Mouse (Mus musculus) layer of hippocampus, postnatal 36 days (tissue): ENCODE data around the gene Hist1h3g. TPM values are rescaled to one million over a fixed set of nuclear protein-coding genes. Genes with fewer than 3 reads are reported as not detected.

Experiments used
- DNase-seq, 2 experiments: peaks; one replicate each; pipeline ENCODE4 v3.0.0; 2022
- total RNA-seq, 2 experiments: library from RNA; stranded (reverse); gene quantifications; 2 replicates each; pipeline ENCODE4 v1.2.3; 2021

Gene Hist1h3g
- total RNA-seq, 2 experiments from 2014 or later, result 3.9 to 4.9 TPM

DNA sequence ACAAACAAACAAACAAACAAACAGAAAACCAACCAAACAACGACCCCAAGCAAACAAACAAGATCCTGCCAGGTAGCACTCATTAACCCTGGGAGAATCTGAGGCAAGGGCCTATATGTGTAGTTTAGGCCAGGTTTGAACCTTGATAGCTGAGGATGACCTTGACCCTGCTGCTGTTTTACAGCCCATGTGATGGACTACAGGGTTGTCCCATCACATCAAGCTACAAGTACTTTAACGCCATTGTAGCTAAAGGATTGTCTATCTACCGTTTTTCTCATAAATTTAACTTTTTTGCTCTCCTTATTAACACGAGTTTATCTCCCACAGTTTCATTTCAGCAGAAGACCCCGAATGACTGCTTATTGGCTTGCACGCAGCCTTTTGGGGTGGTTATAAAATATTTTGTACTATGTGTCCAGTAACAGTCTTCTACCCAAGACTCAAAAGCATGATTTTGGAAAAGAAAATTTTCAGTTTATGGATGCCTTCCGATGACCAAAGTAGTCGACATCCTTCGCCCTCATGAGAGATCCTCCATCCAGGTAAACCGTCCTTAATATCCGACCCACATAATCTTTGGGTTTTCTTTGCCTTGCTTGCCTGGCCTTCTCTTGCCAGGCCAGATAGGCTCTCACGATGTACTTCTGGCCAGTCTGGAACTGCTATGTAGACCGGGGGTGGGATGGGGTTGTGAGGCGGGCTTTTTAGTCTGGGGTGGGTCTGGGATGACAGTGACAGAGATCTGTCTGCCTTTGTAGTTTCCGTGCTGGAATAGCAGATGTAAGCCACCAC lies 19.2 kb upstream of the Hist1h3g start:
- DNase-seq, result no peak

DNA sequence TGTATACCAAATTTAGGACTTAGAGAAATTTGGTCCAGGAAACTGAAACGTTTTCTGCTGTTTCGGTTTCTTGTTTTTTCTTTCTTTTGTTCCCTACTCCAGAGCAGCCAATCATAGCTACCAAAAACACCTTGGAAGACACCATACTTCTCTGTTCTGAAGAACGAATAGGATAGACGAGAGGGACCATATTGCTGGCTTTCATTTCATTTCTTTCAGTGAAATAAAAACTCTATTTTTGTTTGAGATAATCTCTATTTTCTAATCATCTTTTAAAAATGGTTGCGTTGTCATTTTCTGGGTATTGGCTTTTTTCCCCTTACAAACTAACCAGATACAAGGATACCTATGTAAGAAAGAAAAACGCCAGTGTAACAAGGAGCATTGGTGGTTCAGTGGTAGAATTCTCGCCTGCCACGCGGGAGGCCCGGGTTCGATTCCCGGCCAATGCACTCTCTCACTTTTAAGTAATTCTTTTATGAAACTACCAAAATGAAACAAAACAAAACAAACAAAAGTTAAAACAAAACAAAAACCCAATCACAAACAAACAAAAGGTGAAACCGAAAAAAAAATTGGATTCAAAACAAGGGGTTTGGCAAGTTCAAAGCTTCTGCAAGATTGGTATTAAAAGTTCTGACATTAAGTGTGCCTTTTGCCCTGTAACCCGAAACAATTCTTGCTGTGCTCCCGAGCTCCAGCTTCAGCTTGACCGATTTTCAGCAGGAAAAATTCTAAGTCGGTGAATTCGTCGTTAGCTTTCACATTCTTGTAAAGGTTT lies 18.2 kb upstream of the Hist1h3g start:
- DNase-seq, result peak; percentile 65 to 71

DNA sequence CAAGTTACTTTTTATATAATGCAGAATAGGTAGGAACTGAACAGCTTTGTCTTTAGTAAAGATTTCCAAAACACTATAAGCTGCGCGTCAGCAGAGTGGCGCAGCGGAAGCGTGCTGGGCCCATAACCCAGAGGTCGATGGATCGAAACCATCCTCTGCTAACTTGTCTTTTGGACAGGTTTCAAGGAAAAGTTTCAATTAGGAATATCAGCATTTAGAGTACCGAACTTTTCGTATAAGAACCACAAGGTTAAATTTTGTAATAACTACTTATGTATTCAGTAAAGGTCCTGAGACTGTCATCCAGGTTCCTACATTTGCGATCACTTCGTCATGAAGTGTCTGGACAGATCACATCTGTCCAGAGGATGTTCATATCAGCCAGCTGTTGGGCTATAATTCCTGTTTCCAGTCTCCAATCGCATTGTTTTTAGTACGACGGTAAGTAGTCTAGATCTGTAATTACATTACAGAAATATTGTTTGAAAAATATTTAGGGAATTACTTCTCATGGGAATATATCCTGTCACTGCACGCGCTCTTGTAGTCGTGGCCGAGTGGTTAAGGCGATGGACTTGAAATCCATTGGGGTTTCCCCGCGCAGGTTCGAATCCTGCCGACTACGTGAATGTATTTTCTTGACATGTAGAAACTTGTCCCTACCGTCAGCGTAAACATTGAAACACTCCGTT lies 17.5 kb upstream of the Hist1h3g start:
- peak; percentile 88 to 89 for DNase-seq

DNA sequence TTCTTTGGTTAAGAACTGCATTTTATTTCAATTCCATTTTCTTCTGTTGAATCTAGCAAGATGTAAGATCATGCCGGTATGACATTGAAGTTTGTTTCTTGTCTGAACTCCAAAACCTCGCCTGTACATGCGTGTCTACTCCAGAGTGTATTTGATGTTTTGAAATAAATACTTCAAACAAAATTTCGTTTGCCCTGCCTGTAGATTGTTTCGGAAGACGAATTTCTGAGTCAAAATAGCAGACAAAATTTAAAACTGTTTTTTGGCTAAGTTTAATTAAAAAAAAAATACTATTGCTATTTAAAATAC lies 17.0 kb upstream of the Hist1h3g start:
- DNase-seq, result no peak

DNA sequence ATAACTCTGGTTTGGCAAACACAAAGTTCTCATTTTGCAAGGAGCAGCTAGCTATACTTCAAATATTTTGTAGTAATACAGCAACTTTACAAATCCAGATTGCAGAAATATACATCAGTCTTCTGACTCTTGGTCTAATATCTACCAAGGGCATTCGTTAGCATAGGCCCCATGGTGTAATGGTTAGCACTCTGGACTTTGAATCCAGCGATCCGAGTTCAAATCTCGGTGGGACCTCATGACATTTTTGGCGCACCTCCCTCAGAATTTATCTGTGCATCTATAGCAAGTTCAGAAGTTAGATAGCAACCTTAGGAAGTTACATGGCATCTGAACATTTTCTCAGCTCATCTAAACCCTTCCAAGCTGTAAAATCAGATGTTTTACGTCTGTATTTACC lies 16.3 kb upstream of the Hist1h3g start:
- DNase-seq, result peak; percentile 74 to 83

DNA sequence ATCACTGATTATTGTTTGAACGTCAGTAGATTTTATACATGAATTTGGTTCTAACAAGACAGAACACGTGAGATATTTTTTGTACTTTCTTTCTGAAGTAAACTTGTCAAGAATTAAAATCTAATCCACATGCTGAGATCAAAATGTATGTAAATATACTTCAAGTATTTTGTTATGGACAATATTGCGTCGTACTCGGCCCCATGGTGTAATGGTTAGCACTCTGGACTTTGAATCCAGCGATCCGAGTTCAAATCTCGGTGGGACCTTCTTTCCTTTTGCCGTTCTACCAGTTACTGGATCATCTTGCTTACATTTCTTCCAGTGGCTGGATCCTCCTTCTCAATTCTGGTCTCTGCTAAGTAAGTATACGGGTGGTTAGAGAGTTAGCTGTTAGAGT lies 15.8 kb upstream of the Hist1h3g start:
- DNase-seq, result peak; percentile 72 to 77

DNA sequence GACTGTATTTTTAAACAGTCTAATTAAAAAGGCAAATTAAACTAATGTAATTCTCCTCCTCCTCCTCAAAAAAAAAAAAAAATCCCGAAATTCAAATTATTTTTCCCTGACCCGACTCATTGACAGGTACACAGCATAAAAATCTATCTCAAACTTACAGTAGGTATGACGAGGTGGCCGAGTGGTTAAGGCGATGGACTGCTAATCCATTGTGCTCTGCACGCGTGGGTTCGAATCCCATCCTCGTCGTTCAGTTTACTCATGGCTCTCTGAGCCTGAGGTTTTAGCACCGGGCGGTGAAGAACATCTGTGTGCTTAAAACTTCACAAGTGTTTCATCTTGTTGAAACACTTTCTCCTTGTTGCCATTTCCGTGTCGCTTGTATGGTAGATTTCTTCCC lies 13.5 kb upstream of the Hist1h3g start:
- DNase-seq, result peak; percentile 74 to 77

DNA sequence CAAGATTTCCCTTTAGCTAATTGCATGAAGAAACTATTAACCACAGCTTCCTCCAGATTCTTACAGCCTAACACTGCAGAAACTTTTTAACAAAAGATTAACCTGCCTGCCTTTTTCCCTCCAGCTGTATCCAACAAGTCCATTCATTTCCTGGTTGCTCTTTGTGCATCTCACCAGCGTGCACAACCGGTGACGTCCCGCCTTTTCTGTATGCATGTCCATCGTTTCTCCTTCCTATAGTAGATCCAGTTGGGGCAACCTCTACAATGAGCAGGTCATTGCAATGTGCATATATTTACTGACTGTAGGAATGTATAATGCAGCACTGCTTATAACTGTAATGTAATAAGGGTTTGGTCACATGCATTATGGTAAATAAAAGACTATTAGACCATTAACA lies 11.2 kb upstream of the Hist1h3g start:
- DNase-seq, result no peak

DNA sequence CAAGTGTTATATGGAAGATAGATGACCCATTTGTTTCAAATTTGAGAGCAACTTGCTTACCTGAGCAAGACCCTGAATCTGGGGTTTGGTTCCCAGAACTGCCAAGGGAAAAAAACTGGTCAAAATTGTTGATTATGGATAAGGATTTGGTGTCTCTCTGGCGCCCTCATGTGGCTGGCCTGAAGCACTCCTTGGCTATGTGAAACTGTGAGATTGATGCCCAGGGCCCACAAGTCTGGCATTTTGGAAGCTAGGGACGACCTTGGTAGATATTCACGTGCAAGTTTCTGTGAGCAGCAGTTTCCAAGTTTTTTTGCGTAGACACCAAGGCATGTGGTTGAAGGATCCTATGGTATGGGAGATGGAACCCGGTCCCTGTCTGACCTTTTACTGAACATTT lies 10.6 kb upstream of the Hist1h3g start:
- peak; percentile 66 to 76 for DNase-seq

DNA sequence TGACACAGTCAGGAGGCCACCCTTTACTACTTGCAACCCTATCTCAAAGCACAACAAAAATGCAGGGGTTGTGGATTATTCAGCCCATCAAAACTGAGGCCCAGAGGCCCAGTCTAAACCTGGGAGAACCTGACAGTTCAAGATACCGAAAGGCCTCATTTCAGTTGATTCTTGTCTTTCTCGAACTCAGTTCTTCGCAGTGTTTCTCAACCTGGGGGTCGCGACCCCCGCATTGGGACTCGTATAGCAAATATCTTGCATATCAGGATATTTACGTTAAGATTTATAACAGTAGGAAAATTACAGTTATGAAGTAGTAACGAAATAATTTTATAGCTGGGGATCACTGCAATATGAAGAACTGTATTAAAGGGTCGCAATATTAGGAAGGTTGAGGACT lies 9.3 kb upstream of the Hist1h3g start:
- no peak for DNase-seq

DNA sequence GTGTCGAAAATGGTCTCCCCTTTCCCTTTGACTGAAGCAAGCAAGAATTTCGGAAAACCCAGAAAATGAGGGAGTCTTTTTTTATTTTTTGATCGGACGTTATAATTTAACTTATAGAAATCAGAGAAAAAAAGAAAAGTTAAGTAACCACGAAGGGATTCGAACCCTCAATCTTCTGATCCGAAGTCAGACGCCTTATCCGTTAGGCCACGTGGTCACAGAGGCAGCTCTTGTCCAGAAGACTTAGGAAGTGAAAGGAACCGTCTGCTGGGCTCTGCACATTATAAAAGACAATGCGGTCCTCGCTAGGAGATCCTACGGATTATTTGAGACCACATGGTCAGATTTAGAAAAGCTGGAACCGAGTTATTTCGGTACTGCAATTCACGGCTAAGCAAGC lies 8.9 kb upstream of the Hist1h3g start:
- DNase-seq, result peak; percentile 89 to 94

DNA sequence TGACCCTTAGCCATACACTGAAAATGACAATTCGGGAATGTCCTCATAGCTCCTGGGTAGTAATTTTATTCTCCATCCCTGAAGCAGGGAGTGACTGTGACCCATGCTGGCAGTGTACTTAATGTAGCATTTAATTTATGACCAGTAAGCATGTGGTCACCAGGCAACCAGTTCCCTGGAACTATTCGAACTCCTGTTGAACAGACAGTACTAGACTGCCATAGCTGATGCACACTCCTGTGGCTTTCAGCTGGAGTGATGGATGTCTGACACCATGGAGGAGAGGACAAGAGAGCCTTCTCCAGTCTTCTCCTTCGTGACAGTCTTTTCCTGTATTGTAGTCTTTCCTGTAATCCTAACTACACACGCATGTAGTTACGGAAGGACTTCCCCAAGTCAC lies 6.2 kb upstream of the Hist1h3g start:
- DNase-seq, result no peak

DNA sequence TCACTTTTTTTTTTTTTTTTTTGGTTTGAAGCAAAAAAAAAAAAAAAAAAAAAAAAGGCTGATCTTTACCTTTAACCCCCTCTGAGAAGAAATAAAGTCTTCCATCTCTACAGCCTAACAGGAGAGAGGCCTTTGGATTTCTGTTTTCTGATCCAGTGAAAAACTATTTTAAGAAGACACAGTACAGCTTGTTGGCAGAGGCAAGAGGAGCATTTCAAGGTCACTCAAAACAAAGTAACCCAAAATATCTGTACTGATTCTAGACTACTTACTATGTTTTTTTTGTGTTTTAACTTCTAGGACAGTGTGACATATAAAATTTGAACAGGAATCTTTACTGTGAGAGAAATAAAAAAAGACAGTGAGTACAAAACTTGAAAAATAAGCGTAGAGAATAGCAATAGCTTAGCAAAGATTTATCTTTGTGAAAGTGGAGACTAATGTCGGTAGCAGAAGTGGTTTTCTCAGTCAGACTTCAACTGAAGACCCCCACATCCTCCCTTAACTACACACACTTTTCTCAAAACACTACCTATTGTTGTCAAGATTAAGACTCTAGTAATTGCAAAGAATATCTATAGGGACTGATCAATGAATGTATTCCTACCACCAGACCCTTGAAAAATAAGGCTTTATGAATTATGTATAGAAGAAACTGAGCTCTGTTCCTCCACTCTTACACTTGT lies 5.6 kb upstream of the Hist1h3g start:
- no peak for DNase-seq

DNA sequence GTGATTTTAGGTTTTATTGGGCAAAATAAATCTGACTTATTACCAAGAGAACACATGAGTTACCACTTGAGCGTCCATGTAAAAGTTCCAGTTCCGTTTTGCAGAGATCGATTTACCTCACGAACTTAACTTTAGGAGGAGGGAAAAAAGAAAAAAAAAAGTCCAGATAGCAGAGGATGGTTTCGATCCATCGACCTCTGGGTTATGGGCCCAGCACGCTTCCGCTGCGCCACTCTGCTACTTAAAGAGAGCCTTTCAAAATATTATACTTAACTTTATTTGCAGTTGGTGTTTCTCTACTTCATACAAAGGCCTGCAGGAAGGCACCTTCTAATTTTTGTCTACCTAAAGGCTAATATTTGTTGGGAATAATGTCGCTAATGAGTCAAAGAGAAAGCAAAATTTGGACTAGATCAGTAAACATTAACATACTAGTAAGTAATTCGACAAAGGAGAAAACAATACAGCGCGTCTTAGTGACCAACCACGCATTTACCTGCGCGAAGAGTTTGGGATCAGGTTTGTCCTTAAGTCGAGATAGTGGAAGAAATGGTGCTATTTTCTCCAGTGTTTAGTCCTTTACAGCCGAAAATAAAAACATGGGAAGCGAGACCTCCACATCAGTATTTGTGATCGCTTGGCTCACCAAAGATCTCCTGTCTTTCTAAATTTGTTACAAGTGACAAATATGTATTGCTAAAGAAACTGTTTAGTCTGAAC lies 4.9 kb upstream of the Hist1h3g start:
- DNase-seq, result peak; percentile 66 to 76

DNA sequence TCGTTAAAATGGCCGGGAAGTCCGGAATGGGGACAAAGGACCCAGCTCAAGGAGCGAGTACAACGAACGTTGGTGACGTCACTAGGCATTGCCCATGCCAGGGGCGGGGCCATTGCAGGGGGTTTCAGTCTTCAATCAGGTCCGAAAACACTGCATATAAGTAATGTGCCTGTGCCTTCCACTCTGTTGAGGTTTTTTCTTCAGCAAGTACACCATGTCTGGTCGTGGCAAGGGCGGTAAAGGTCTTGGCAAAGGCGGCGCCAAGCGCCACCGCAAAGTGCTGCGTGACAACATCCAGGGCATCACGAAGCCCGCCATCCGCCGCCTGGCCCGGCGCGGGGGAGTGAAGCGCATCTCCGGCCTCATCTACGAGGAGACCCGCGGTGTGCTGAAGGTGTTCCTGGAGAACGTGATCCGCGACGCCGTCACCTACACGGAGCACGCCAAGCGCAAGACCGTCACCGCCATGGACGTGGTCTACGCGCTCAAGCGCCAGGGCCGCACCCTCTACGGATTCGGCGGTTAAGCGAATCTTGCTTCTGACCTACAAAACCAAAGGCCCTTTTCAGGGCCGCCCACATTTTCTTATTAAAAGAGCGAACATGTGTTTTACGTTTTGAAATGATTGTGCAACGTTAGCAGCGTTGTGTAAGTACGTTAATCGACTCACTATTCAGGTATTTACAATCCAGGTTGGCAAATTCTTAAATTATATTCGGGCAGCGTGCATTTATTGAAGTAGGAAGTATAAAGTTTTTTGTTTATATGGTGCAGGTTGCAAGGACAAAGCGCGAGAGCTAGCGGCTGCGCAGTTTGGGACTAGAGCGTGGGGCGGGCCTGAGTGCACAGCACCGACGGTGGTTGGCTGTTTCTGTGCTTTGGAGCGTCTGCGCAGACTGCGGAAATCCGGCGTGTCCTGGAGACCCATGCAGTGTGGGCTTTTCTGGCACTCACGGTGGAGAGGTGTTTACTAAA lies 4.0 kb upstream of the Hist1h3g start, which contains the start of gene Hist1h4h:
Hist1h4h (plus strand) TSS at position 150 of the 975 bp plus-strand sequence.
- DNase-seq, result peak; percentile 96

DNA sequence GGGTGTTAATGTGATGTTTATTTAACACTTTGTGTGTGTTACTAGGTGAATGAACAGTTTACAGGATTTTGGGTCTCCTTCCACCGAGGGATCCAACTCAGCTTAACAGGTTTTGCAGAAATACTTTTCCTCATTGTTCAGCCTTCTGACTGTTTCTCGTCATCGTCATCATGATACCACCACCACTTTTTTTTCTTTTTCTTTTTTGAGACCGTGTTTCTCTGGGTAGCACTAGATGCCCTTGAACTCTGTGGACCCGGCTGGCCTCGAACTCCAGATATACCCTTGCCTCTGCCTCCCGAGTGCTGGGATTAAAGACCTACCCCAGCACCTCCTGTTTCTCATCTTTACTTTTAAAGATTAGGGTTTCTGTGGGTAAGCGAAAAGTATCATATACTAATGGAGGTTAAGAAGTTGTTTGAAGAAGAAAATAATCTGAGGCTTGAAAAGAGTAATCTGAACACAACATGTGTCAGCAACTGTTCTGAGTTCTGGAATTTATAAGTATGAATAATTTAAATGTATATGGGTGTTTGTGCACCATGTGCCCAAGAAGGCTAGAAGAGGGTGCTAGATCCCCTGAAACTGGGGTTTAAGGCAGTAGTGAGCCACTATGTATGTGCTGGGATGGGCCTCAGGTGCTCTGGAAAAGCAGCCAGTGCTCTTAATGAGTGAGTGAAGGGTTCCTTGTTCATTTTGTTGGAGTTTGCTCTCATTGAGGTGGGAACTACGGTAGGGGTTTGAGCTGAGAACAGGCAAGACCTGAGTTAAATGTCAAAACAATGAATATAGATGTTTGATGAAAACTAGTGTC lies 2.8 kb upstream of the Hist1h3g start:
- no peak for DNase-seq

DNA sequence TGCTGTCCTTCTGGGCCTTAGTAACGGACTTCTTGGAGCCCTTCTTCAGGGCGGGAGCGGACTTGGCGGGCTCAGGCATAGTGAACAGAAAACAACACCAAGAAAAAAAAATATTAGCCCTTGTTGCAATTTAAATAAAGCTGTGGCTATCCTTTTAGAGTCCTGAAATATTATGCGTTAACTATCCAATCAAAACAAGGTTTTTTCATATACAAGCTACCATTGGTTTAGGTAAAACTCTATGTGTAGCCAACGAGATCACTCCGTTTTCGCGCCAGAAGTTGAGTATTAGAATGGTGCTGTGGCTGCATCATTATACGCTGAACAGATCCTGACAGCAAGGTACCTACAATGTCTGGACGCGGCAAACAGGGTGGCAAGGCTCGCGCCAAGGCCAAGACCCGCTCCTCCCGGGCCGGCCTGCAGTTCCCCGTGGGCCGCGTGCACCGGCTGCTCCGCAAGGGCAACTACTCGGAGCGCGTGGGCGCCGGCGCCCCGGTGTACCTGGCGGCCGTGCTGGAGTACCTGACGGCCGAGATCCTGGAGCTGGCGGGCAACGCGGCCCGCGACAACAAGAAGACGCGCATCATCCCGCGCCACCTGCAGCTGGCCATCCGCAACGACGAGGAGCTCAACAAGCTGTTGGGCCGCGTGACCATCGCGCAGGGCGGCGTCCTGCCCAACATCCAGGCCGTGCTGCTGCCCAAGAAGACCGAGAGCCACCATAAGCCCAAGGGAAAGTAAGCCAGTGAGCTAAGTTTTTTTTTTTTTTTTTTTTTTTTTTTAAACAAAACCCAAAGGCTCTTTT lies 1.5 kb upstream of the Hist1h3g start, which contains the start of gene Hist1h2af:
Hist1h2af (plus strand) TSS at position 347 of the 808 bp plus-strand sequence.
- DNase-seq, result peak; percentile 54 to 61

DNA sequence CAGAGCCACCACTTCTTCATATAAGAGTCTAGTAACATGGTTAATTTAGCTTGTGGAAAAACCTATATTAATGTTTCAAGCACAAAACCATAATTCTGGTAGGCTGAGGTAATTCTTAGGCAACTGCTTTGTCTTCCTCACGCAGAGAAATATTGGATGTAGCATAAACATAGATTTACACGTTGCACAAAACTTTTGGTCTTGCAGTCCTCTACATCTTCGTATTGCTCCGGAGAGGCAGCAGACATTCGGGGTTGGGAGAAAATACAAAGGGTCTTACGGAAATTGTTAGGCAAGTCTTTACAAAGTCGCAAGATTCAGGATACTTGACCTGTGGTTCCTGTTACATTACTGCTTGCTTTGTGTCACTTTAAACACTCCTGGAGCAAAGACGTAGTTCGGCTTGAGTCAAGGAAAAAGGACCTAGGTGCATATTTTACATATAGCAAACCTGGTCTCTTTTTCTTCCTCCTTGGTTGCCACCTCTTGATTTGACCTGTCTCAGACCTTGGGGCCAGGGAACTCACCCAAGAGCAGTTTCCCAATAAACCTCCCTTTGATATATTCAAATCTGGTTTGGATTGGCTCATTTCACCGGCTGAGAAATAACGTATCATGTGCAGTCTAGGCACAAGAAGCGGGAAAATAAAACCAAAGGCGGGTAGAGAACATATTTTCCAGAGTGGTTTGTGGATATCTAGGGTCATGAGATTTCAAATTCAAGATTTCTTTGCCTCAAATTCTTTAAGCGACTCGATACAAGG lies 672 bp upstream of the Hist1h3g start:
- peak in 1 of 2 experiments; percentile 24 for DNase-seq
